Mouse (Mus musculus) thymus, postnatal 4 days (tissue): Measurements from ENCODE around the gene Ttyh3.

Source experiments
- DNase-seq: peaks from one replicate; pipeline ENCODE4 v3.0.0; 2021

Gene Ttyh3

GRCm38 (mm10) chr5:140571201-140571600, 77.6 kb downstream of the Ttyh3 start:
- DNase-seq = no peak
